Mouse (Mus musculus): ENCODE data around the gene Ccnd3. TPM values are rescaled to one million over a fixed set of nuclear protein-coding genes. Genes with fewer than 3 reads are reported as not detected.

Ccnd3 gene
- polyA plus RNA-seq, 1 experiment from 2014 or later, result 331 TPM

DNA sequence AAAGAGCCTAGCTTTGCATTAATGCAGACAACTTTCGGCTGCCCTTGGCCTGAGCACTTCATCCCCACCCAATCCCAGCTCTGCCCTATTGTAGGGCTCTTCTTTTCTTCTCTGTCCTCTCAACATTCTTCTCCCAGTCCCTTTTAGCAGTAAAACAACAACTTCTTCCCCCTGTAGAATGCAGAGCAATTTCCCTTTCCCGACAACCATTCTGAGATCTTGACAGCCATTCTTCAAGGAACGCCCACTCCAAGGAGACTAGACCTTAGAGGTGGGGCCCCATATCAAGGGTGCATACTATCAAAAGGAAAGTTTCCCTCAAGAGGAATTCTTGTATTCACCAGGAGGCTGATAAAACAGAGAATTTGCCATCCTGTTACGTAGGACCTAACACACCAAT is 144.1 kb downstream of the Ccnd3 start:
- Histone ChIP-seq H3K36me3 (ENCODE audit: control insufficient read depth, insufficient read depth) (peaks cover 2% of the 10 kb centered on the region; the same call in 1 of the 2 replicates), H3K27me3 (ENCODE audit: control insufficient read depth, insufficient read depth, low read depth, low read length) (no peaks in the 10 kb centered on the region), H3K4me3 (ENCODE audit: low read depth, low read length) (no peak overlapping the region), H3K9ac (ENCODE audit: low read depth, low read length) (no peak overlapping the region), H3K4me1 (ENCODE audit: control insufficient read depth, low read depth, low read length) (peaks cover 3% of the 10 kb centered on the region), H3K9me3 (replicated peaks; ENCODE audit: control insufficient read depth, low read length) (no peaks in the 10 kb centered on the region), H3K4me2 (ENCODE audit: low read depth, low read length) (no peak overlapping the region), H3K27ac (ENCODE audit: low read length) (no peak overlapping the region)
- WGBS (ENCODE audit: insufficient replicate concordance), result 69% methylated on average over 4 of the region's 4 CpGs
- no peak for ATAC-seq (ENCODE audit: low read depth)

Other genes with a start within 250 kb of the Ccnd3 start
- 31.7 and 34.3 TPM in 2 replicates for gene Mrps10, start 136.2 kb upstream of the Ccnd3 start, polyA plus RNA-seq (2015; fragmentation: Nextera tagmentation; extraction: Ambion mirVana)
- 0.14 and 0.39 TPM in 2 replicates for gene Guca1b, start 119.7 kb upstream of the Ccnd3 start, polyA plus RNA-seq (2015; fragmentation: Nextera tagmentation; extraction: Ambion mirVana)
- 0.97 and 2.0 TPM in 2 replicates for gene Guca1a, start 104.5 kb upstream of the Ccnd3 start, polyA plus RNA-seq (2015; fragmentation: Nextera tagmentation; extraction: Ambion mirVana)
- 0.60 and 0.77 TPM in 2 replicates for gene AI661453, start 68.4 kb upstream of the Ccnd3 start, polyA plus RNA-seq (2015; fragmentation: Nextera tagmentation; extraction: Ambion mirVana)
- 1.7 and 2.3 TPM in 2 replicates for gene 1700001C19Rik, start 67.7 kb upstream of the Ccnd3 start, polyA plus RNA-seq (2015; fragmentation: Nextera tagmentation; extraction: Ambion mirVana)
- gene Taf8, start 2.8 kb upstream of the Ccnd3 start, polyA plus RNA-seq (2015; fragmentation: Nextera tagmentation; extraction: Ambion mirVana), result 14.2 and 14.3 TPM in 2 replicates
- 12.5 and 12.7 TPM in 2 replicates for gene Bysl, start 106.4 kb downstream of the Ccnd3 start, polyA plus RNA-seq (2015; fragmentation: Nextera tagmentation; extraction: Ambion mirVana)
- gene Med20, start 106.5 kb downstream of the Ccnd3 start, polyA plus RNA-seq (2015; fragmentation: Nextera tagmentation; extraction: Ambion mirVana), result 22.3 and 22.4 TPM in 2 replicates
- 0.97 and 1.1 TPM in 2 replicates for gene Gm20517, start 106.5 kb downstream of the Ccnd3 start, polyA plus RNA-seq (2015; fragmentation: Nextera tagmentation; extraction: Ambion mirVana)
- gene Usp49, start 125.6 kb downstream of the Ccnd3 start, polyA plus RNA-seq (2015; fragmentation: Nextera tagmentation; extraction: Ambion mirVana), result 2.9 and 3.6 TPM in 2 replicates
- 213 and 224 TPM in 2 replicates for gene Tomm6, start 183.3 kb downstream of the Ccnd3 start, polyA plus RNA-seq (2015; fragmentation: Nextera tagmentation; extraction: Ambion mirVana)
- 1.3 and 1.5 TPM in 2 replicates for gene Frs3, start 184.0 kb downstream of the Ccnd3 start, polyA plus RNA-seq (2015; fragmentation: Nextera tagmentation; extraction: Ambion mirVana)
- gene Gm21981, start 189.4 kb downstream of the Ccnd3 start, polyA plus RNA-seq (2015; fragmentation: Nextera tagmentation; extraction: Ambion mirVana), result 0.05 TPM in 1 of 2 replicates, not detected in the other
- 0.25 TPM in 1 of 2 replicates, not detected in the other for gene Prickle4, start 189.7 kb downstream of the Ccnd3 start, polyA plus RNA-seq (2015; fragmentation: Nextera tagmentation; extraction: Ambion mirVana)
- not detected in 2 replicates for gene Pgc, start 221.8 kb downstream of the Ccnd3 start, polyA plus RNA-seq (2015; fragmentation: Nextera tagmentation; extraction: Ambion mirVana)
- gene Tfeb, start 232.0 kb downstream of the Ccnd3 start, polyA plus RNA-seq (2015; fragmentation: Nextera tagmentation; extraction: Ambion mirVana), result 5.5 and 5.9 TPM in 2 replicates